Mouse (Mus musculus) midbrain, embryonic 16.5 days (tissue): ENCODE data around the gene Hnrnpm. TPM values are rescaled to one million over a fixed set of nuclear protein-coding genes. Genes with fewer than 3 reads are reported as not detected.
"Not testable (repeated sequence)": the region's sequence is repeated elsewhere in the genome, so short reads cannot be mapped to it uniquely, and the experiment has no call there.

Experiments
- ATAC-seq: fragments of 200-750 bp; cut with Nextera tagmentation; 2 replicates; pipeline ENCODE4 v1.8.0; 2017; ENCODE audit warnings: moderate TSS enrichment
- H3K27ac ChIP-seq: fragments of 300-500 bp; sonication (generic); 2 replicates; pipeline ENCODE4 v1.5.1; 2014; ENCODE audit warnings: mild to moderate bottlenecking, low read length, mixed read lengths
- H3K27me3 ChIP-seq: fragments of 300-500 bp; sonication (generic); 2 replicates; pipeline ENCODE4 v1.6.1; 2014; ENCODE audit warnings: low read depth, low read length, mixed read lengths; ENCODE audit not compliant: control insufficient read depth, insufficient read depth
- H3K36me3 ChIP-seq: fragments of 300-500 bp; sonication (generic); 2 replicates; pipeline ENCODE4 v1.6.1; 2014; ENCODE audit warnings: mild to moderate bottlenecking, low read length, moderate library complexity, mixed read lengths; ENCODE audit not compliant: control insufficient read depth, insufficient read depth
- H3K4me1 ChIP-seq: fragments of 300-500 bp; sonication (generic); 2 replicates; pipeline ENCODE4 v1.6.1; 2014; ENCODE audit warnings: mild to moderate bottlenecking, low read length, mixed read lengths; ENCODE audit not compliant: control insufficient read depth, insufficient read depth
- H3K4me2 ChIP-seq: fragments of 300-500 bp; sonication (generic); 2 replicates; pipeline ENCODE4 v1.6.1; 2014; ENCODE audit warnings: mild to moderate bottlenecking, low read length, mixed read lengths
- H3K4me3 ChIP-seq: fragments of 300-500 bp; sonication (generic); 2 replicates; pipeline ENCODE4 v1.5.1; 2014; ENCODE audit warnings: low read depth, mild to moderate bottlenecking, low read length, moderate library complexity, mixed read lengths
- H3K9ac ChIP-seq: fragments of 300-500 bp; sonication (generic); 2 replicates; pipeline ENCODE4 v1.6.1; 2014; ENCODE audit warnings: low read depth, low read length, mixed read lengths
- H3K9me3 ChIP-seq: fragments of 300-500 bp; sonication (generic); replicated peaks from 2 replicates; pipeline ENCODE4 v1.6.1; 2014; ENCODE audit warnings: mild to moderate bottlenecking, low read length, mixed read lengths; ENCODE audit not compliant: control insufficient read depth, poor library complexity, severe bottlenecking
- WGBS: fragments of 180-500 bp; shearing (Covaris S2); extraction: QIAGEN DNeasy Blood & Tissue Kit; methylation state at CpG from one replicate; pipeline ENCODE4 v1.1.7; 2014; 5-methylcytosine and 5-hydroxymethylcytosine counted together
- polyA plus RNA-seq: library from polyadenylated mRNA; unstranded; fragments of >200 nt; fragmentation: Nextera tagmentation; extraction: Ambion mirVana; gene quantifications from 2 replicates; pipeline ENCODE4 v1.2.1, GENCODE M21; 2015

The Hnrnpm gene
- polyA plus RNA-seq, 1 experiment from 2014 or later, result 190 TPM

DNA sequence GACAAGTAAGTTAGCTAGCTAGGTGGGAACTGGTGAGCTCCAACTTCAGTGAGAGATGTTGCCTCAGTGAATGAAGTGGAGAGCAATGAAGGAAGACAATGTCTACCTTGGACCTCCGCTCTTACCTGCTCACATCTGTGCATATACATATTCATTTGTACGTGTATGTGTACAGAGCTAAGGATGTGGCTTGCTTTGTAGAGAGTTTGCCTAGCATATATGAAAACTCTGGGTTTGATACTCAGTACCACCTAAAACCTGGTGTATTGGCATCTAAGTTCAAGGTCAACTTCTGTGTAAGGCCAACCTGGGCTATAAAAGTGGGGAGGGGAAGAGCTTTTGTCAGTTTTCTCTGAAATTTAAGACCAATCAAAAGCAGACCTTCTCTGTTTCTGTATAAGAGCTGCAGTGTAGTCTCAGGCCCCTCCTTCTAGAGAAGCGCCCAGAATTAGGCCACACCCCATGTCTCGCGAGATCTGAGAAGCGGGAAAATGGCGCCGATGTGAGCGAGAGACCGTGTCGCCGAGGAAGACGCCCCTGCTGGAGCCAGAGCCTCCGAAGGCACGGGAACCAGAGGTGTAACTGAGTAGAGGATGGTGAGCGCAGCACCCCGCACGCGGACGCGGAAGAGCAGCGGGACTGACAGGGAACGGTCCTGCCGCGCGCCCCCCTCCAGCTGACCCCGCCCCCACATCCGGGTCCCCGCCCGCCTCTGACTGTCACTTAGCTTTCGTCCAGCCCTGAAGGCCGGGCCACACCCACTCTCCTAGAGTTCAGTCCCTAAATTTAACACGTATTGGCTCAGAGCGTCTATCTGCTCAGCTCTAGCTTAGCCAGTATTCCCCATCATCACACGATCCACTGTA is 57.8 kb downstream of the Hnrnpm start, which contains the start of gene Zfp414:
Gene Zfp414 (plus strand): TSS at position 470 of the 866 bp plus-strand sequence.
- Histone ChIP-seq H3K4me1 (peaks cover 19% of the 10 kb centered on the region), H3K27me3 (no peaks in the 10 kb centered on the region)
- WGBS, result 3% methylated on average over 35 of the region's 35 CpGs

DNA sequence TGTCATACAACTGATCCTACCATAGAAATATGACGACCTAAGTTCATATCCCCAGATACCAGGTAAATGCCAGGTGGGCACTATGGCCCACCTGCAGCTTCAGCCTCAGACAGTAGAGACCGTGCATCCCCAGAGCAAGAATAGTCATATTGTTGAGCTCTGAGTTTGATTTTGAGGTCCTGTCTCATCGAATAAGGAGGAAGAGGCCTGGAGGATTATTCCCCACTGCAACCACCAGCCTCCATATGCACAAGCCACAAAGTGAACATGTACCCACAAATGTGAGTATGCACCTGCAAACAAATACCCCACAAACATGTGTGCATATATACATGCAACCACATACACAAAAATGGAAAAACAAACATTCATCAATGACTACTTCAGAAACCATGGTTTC is 59.4 kb downstream of the Hnrnpm start:
- no peaks in the 10 kb centered on the region for H3K27me3 ChIP-seq
- no peak overlapping the region for H3K27ac ChIP-seq
- no peak overlapping the region for H3K4me2 ChIP-seq
- H3K4me1 ChIP-seq, result peaks cover 19% of the 10 kb centered on the region
- no peak overlapping the region for H3K4me3 ChIP-seq
- 95% methylated on average over 3 of the region's 3 CpGs for WGBS
- H3K36me3 ChIP-seq, result peaks cover 3% of the 10 kb centered on the region
- H3K9me3 ChIP-seq, result no peaks in the 10 kb centered on the region
- no peak overlapping the region for H3K9ac ChIP-seq
- no peak for ATAC-seq

More for the DNA sequence above, 57.8 kb downstream of the Hnrnpm start, which contains the start of gene Zfp414:
- ATAC-seq, result peak; percentile 94
- peak within 1 kb of the TSS; percentile 73 for H3K4me3 ChIP-seq
- H3K36me3 ChIP-seq, result peaks cover 3% of the 10 kb centered on the region
- peak within 1 kb of the TSS; percentile 87 for H3K9ac ChIP-seq
- H3K4me2 ChIP-seq, result peak within 1 kb of the TSS; percentile 89
- no peaks in the 10 kb centered on the region for H3K9me3 ChIP-seq
- H3K27ac ChIP-seq, result peak within 1 kb of the TSS; percentile 98

DNA sequence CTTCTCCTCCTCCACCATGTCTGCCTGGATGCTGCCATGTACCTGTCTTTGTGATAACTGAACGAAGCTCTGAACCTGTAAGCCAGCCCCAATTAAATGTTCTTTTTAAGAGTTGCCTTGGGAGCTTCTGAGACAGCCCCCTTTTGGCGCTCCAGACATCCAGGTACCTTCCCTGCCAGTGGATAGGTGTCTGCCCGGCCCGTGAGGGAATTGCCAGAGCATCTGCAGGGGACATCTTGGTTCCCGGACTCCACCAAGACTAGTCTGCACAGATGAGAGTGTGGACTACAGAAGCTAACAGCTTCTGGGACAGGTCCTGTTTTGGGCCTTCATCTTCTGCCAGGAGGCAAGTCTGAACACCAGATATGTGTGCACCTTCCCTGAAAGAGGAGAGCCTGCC is 72.9 kb downstream of the Hnrnpm start:
- H3K4me2 ChIP-seq, H3K27ac ChIP-seq, H3K36me3 ChIP-seq, ATAC-seq, H3K9ac ChIP-seq, H3K4me1 ChIP-seq, H3K9me3 ChIP-seq, H3K4me3 ChIP-seq, H3K27me3 ChIP-seq: not testable (repeated sequence)
- WGBS, result 92% methylated on average over 5 of the region's 5 CpGs

DNA sequence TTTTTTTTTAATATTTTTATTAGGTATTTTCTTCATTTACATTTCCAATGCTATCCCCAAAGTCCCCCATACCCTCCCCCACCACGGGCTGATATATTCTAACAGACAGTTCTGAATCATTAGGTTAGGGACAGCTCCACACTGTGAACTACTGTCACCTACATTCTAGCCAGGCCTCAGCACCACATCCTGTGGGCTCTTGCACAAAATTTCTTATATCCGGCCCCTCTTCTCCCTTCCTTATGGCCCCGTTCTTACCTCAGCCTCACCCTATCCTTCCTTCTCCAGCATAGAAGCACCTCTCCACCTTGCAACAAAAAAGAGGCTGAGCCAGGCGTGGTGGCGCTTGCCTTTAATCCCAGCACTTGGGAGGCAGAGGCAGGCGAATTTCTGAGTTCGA is 76.1 kb downstream of the Hnrnpm start:
- H3K36me3 ChIP-seq, result no peaks in the 10 kb centered on the region
- WGBS, result 91% methylated on average over 7 of the region's 7 CpGs
- H3K9ac ChIP-seq, result no peak overlapping the region
- no peak overlapping the region for H3K4me2 ChIP-seq
- no peak overlapping the region for H3K4me3 ChIP-seq
- no peaks in the 10 kb centered on the region for H3K4me1 ChIP-seq
- H3K27ac ChIP-seq, result no peak overlapping the region
- no peak for ATAC-seq
- H3K9me3 ChIP-seq, result no peaks in the 10 kb centered on the region
- H3K27me3 ChIP-seq, result no peaks in the 10 kb centered on the region

DNA sequence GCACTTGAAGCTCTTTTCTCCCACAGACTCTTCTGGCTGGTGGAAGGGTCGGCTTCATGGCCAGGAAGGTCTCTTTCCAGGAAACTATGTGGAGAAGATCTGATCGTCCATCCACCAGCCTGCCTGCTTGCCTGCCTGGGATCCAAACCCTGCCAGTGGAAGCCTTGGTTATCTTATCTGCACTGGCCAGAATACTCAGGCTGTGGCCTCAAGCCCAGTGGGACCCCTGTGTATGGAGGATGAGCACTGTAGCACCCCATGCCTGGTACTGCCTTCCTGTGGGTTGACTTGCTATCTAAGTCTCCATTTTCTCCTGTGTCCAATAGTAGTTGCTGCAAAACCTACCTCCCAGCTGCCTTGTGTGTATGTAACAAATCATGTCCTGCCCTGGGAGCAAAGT is 79.4 kb downstream of the Hnrnpm start:
- no peak overlapping the region for H3K27ac ChIP-seq
- H3K4me1 ChIP-seq, result no peaks in the 10 kb centered on the region
- H3K36me3 ChIP-seq, result no peaks in the 10 kb centered on the region
- H3K27me3 ChIP-seq, result no peaks in the 10 kb centered on the region
- H3K4me3 ChIP-seq, result no peak overlapping the region
- no peaks in the 10 kb centered on the region for H3K9me3 ChIP-seq
- H3K9ac ChIP-seq, result no peak overlapping the region
- H3K4me2 ChIP-seq, result no peak overlapping the region
- no peak for ATAC-seq
- WGBS, result 92% methylated on average over 2 of the region's 2 CpGs

DNA sequence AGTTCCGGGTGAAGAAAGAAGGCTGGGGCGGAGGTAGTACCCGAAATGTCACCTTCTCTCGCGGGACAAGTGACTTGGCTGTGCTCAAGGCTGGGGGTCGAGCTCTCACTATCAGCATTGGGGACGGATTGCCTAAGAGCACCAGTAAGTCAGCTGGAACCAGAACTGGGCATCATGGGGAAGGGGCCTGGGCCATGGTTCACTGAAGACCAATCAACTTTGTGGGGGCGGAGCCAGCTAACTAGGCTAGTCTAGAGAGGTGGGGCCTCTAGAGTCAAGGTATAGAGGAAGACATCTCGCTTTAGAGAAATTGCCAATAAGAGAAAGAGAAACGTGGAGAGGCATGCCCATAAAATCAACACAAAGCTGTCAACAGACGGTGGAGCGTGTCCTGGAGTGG is 84.7 kb downstream of the Hnrnpm start:
- Histone ChIP-seq H3K27me3 (no peaks in the 10 kb centered on the region), H3K9ac (no peak overlapping the region), H3K9me3 (no peaks in the 10 kb centered on the region; the same call in 1 of the 2 replicates), H3K4me3 (no peak overlapping the region), H3K4me2 (no peak overlapping the region), H3K36me3 (no peaks in the 10 kb centered on the region), H3K4me1 (no peaks in the 10 kb centered on the region), H3K27ac (no peak overlapping the region)
- 85% methylated on average over 12 of the region's 12 CpGs for WGBS
- ATAC-seq, result no peak

DNA sequence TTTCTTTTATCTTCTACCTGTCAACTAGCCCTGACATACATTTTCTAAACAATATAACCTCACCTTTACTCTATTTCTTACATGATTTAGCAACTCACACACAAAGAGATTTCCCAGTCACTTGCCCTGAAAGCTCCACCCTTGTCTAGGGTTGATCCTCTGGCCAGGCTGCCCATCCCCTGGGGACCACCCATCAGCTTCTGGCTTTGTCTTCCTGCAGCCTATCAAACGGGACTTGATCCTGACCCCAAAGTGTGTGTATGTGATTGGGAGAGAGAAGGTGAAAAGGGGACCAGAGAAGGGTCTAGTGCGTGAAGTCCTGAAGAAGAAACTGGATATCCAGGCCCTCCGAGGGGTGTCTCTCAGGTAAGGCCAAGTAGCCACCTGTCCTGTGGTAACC is 85.8 kb downstream of the Hnrnpm start:
- H3K4me2 ChIP-seq, result no peak overlapping the region
- H3K4me1 ChIP-seq, result no peaks in the 10 kb centered on the region
- H3K36me3 ChIP-seq, result no peaks in the 10 kb centered on the region
- ATAC-seq, result no peak
- H3K27ac ChIP-seq, result no peak overlapping the region
- H3K27me3 ChIP-seq, result no peaks in the 10 kb centered on the region
- H3K9ac ChIP-seq, result no peak overlapping the region
- WGBS, result 72% methylated on average over 3 of the region's 3 CpGs
- no peaks in the 10 kb centered on the region; the same call in 1 of the 2 replicates for H3K9me3 ChIP-seq
- H3K4me3 ChIP-seq, result no peak overlapping the region

DNA sequence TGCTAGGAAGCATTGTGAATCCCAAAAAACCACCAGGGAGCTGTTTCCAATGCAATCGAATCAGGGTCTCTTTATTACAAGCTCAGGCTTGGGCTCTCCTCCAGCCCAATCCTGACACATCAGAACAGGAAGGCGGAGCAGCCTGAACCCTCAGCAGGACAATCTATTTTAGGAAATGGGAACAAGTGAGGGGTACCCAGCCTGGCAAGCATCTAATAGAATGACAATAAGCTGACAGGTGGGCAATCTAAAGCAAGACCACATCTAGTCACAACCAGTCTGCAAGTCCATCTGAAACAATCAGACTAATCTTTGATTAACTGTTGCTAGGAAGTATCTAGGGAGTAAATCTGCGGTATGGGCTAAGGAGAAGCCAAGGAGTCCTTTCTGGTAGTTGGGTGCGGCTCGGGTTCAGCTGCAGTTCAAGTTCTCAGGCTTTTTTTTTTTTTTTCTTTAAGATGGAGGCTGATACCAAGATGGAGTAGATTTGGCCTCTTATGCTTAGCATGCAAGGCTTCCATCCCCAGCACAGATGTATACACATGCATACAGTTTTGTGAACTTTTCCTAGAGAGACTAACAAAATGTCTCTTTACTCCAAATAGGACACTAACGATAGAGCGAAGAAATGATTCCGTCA is 86.7 kb downstream of the Hnrnpm start:
- Histone ChIP-seq H3K4me2 (no peak overlapping the region), H3K9ac (no peak overlapping the region), H3K4me3 (no peak overlapping the region), H3K4me1 (no peaks in the 10 kb centered on the region), H3K27me3 (no peaks in the 10 kb centered on the region), H3K9me3 (no peaks in the 10 kb centered on the region; the same call in 1 of the 2 replicates), H3K27ac (no peak overlapping the region), H3K36me3 (no peaks in the 10 kb centered on the region)
- 90% methylated on average over 8 of the region's 8 CpGs for WGBS
- no peak for ATAC-seq

DNA sequence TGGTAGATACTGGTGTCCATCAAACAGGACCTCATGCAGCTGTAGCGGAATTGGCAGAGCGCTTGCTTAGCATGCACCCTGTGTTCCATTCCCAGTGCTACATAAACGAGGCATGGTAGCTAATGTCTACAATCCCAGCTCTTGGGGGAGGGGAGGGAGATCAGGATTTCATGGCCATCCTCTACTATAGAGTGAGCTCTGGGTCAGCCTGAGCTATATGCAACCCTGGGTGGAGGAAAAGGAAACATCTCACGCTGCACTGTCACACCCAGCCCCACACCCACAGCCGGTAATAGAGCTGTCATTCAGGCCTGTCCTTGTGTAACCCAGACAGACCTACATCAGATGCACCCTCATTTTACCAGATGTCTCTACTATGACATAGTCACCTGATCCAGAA is 88.2 kb downstream of the Hnrnpm start:
- H3K9me3 ChIP-seq, result no peaks in the 10 kb centered on the region; the same call in 1 of the 2 replicates
- no peaks in the 10 kb centered on the region for H3K27me3 ChIP-seq
- H3K4me3 ChIP-seq, result no peak overlapping the region
- 92% methylated on average over 5 of the region's 5 CpGs for WGBS
- H3K36me3 ChIP-seq, result no peaks in the 10 kb centered on the region
- H3K4me1 ChIP-seq, result no peaks in the 10 kb centered on the region
- no peak for ATAC-seq
- H3K9ac ChIP-seq, result no peak overlapping the region
- no peak overlapping the region for H3K27ac ChIP-seq
- no peak overlapping the region for H3K4me2 ChIP-seq
